Mouse (Mus musculus): ENCODE data around the gene Qrich2. TPM values are rescaled to one million over a fixed set of nuclear protein-coding genes. Genes with fewer than 3 reads are reported as not detected.
A peak's percentile ranks its signal among the peaks of the same experiment; 100 is the strongest.

Qrich2 gene
- polyA plus RNA-seq, 1 experiment from 2014 or later, result not detected

GRCm38 (mm10) chr11:116406231-116406728, 59.8 kb downstream of the Qrich2 start:
- H3K4me3 ChIP-seq (ENCODE audit: low read depth, low read length), result no peak overlapping the region
- H3K9me3 ChIP-seq (ENCODE audit: control insufficient read depth, low read length), result no peaks in the 10 kb centered on the region
- no peaks in the 10 kb centered on the region; the same call in 1 of the 2 replicates for H3K36me3 ChIP-seq (ENCODE audit: control insufficient read depth, insufficient read depth, low read length)
- H3K27ac ChIP-seq (ENCODE audit: low read depth, low read length), result no peak overlapping the region
- 0 out of 2 replicates have a peak, but pooled peaks cover 3% of the 10 kb centered on the region for H3K27me3 ChIP-seq (replicated peaks; ENCODE audit: control insufficient read depth, insufficient read depth, low read length)
- no peak overlapping the region for H3K4me2 ChIP-seq
- H3K9ac ChIP-seq (ENCODE audit: low read depth, low read length), result no peak overlapping the region
- 90% methylated on average over 16 of the region's 16 CpGs for WGBS
- no peak for DNase-seq (ENCODE audit: low spot score)
- no peaks in the 10 kb centered on the region for H3K4me1 ChIP-seq (replicated peaks; ENCODE audit: control insufficient read depth, insufficient read depth, low read length)
- ATAC-seq (replicated peaks; ENCODE audit: low FRiP score), result no peak

- H3K9ac ChIP-seq (ENCODE audit: low read depth, low read length), result no peak overlapping the region
- ATAC-seq (replicated peaks; ENCODE audit: low FRiP score) (no peak), DNase-seq (ENCODE audit: low spot score) (no peak)
- H3K27ac ChIP-seq (ENCODE audit: low read depth, low read length), result no peak overlapping the region
- H3K9me3 ChIP-seq (ENCODE audit: control insufficient read depth, low read length), result no peaks in the 10 kb centered on the region
- 84% methylated on average over 4 of the region's 4 CpGs for WGBS
- H3K4me2 ChIP-seq, result no peak overlapping the region
- no peaks in the 10 kb centered on the region; the same call in 1 of the 2 replicates for H3K36me3 ChIP-seq (ENCODE audit: control insufficient read depth, insufficient read depth, low read length)
- H3K4me1 ChIP-seq (replicated peaks; ENCODE audit: control insufficient read depth, insufficient read depth, low read length), result peaks cover 4% of the 10 kb centered on the region
- H3K4me3 ChIP-seq (ENCODE audit: low read depth, low read length), result no peak overlapping the region
- no peaks in the 10 kb centered on the region for H3K27me3 ChIP-seq (replicated peaks; ENCODE audit: control insufficient read depth, insufficient read depth, low read length)
Measured at GRCm38 (mm10) chr11:116405601-116406000, 60.4 kb downstream of the Qrich2 start.

GRCm38 (mm10) chr11:116400560-116400959, 65.5 kb downstream of the Qrich2 start:
- 13% methylated on average over 4 of the region's 4 CpGs for WGBS
- DNase-seq (ENCODE audit: low spot score) (no peak), ATAC-seq (replicated peaks; ENCODE audit: low FRiP score) (no peak)
- Histone ChIP-seq H3K9me3 (ENCODE audit: control insufficient read depth, low read length) (no peaks in the 10 kb centered on the region), H3K4me2 (no peak overlapping the region), H3K9ac (ENCODE audit: low read depth, low read length) (no peak overlapping the region), H3K27me3 (replicated peaks; ENCODE audit: control insufficient read depth, insufficient read depth, low read length) (no peaks in the 10 kb centered on the region), H3K4me1 (replicated peaks; ENCODE audit: control insufficient read depth, insufficient read depth, low read length) (peaks cover 8% of the 10 kb centered on the region), H3K36me3 (ENCODE audit: control insufficient read depth, insufficient read depth, low read length) (no peaks in the 10 kb centered on the region; the same call in 1 of the 2 replicates), H3K4me3 (ENCODE audit: low read depth, low read length) (no peak overlapping the region), H3K27ac (ENCODE audit: low read depth, low read length) (peak overlapping the region; percentile 38; the same call in 1 of the 2 replicates)

- H3K36me3 ChIP-seq (ENCODE audit: control insufficient read depth, insufficient read depth, low read length), result no peaks in the 10 kb centered on the region
- H3K4me2 ChIP-seq, result no peak overlapping the region
- H3K27ac ChIP-seq (ENCODE audit: low read depth, low read length), result no peak overlapping the region
- DNase-seq (ENCODE audit: low spot score) (no peak), ATAC-seq (replicated peaks; ENCODE audit: low FRiP score) (no peak)
- peaks cover 8% of the 10 kb centered on the region for H3K4me1 ChIP-seq (replicated peaks; ENCODE audit: control insufficient read depth, insufficient read depth, low read length)
- WGBS, result 86% methylated on average over 11 of the region's 11 CpGs
- no peaks in the 10 kb centered on the region for H3K9me3 ChIP-seq (ENCODE audit: control insufficient read depth, low read length)
- no peaks in the 10 kb centered on the region for H3K27me3 ChIP-seq (replicated peaks; ENCODE audit: control insufficient read depth, insufficient read depth, low read length)
- H3K4me3 ChIP-seq (ENCODE audit: low read depth, low read length), result no peak overlapping the region
- H3K9ac ChIP-seq (ENCODE audit: low read depth, low read length), result no peak overlapping the region
Measured at GRCm38 (mm10) chr11:116398348-116398677, 67.7 kb downstream of the Qrich2 start.

- Histone ChIP-seq H3K27me3 (replicated peaks; ENCODE audit: control insufficient read depth, insufficient read depth, low read length) (no peaks in the 10 kb centered on the region), H3K4me3 (ENCODE audit: low read depth, low read length) (no peak overlapping the region), H3K9ac (ENCODE audit: low read depth, low read length) (no peak overlapping the region), H3K4me1 (replicated peaks; ENCODE audit: control insufficient read depth, insufficient read depth, low read length) (peaks cover 8% of the 10 kb centered on the region), H3K9me3 (ENCODE audit: control insufficient read depth, low read length) (no peaks in the 10 kb centered on the region), H3K27ac (ENCODE audit: low read depth, low read length) (no peak overlapping the region), H3K4me2 (no peak overlapping the region), H3K36me3 (ENCODE audit: control insufficient read depth, insufficient read depth, low read length) (no peaks in the 10 kb centered on the region)
- 63% methylated on average over 8 of the region's 8 CpGs for WGBS
- no peak for DNase-seq (ENCODE audit: low spot score)
- no peak for ATAC-seq (replicated peaks; ENCODE audit: low FRiP score)
Measured at GRCm38 (mm10) chr11:116397517-116398347, 68.3 kb downstream of the Qrich2 start.

GRCm38 (mm10) chr11:116396934-116397330, 69.1 kb downstream of the Qrich2 start:
- ATAC-seq (replicated peaks; ENCODE audit: low FRiP score) (no peak), DNase-seq (ENCODE audit: low spot score) (no peak)
- no peak overlapping the region for H3K4me3 ChIP-seq (ENCODE audit: low read depth, low read length)
- H3K27ac ChIP-seq (ENCODE audit: low read depth, low read length), result no peak overlapping the region
- no peak overlapping the region for H3K4me2 ChIP-seq
- H3K9ac ChIP-seq (ENCODE audit: low read depth, low read length), result no peak overlapping the region
- no peaks in the 10 kb centered on the region for H3K27me3 ChIP-seq (replicated peaks; ENCODE audit: control insufficient read depth, insufficient read depth, low read length)
- H3K4me1 ChIP-seq (replicated peaks; ENCODE audit: control insufficient read depth, insufficient read depth, low read length), result peaks cover 8% of the 10 kb centered on the region
- H3K36me3 ChIP-seq (ENCODE audit: control insufficient read depth, insufficient read depth, low read length), result no peaks in the 10 kb centered on the region
- no peaks in the 10 kb centered on the region for H3K9me3 ChIP-seq (ENCODE audit: control insufficient read depth, low read length)
- 89% methylated on average over 3 of the region's 3 CpGs for WGBS

GRCm38 (mm10) chr11:116396276-116396933, 69.6 kb downstream of the Qrich2 start:
- no peak overlapping the region for H3K4me2 ChIP-seq
- no peak overlapping the region for H3K27ac ChIP-seq (ENCODE audit: low read depth, low read length)
- DNase-seq (ENCODE audit: low spot score) (no peak), ATAC-seq (replicated peaks; ENCODE audit: low FRiP score) (no peak)
- H3K27me3 ChIP-seq (replicated peaks; ENCODE audit: control insufficient read depth, insufficient read depth, low read length), result no peaks in the 10 kb centered on the region
- no peak overlapping the region for H3K9ac ChIP-seq (ENCODE audit: low read depth, low read length)
- no peak overlapping the region for H3K4me3 ChIP-seq (ENCODE audit: low read depth, low read length)
- H3K9me3 ChIP-seq (ENCODE audit: control insufficient read depth, low read length), result no peaks in the 10 kb centered on the region
- peaks cover 8% of the 10 kb centered on the region for H3K4me1 ChIP-seq (replicated peaks; ENCODE audit: control insufficient read depth, insufficient read depth, low read length)
- H3K36me3 ChIP-seq (ENCODE audit: control insufficient read depth, insufficient read depth, low read length), result no peaks in the 10 kb centered on the region
- 87% methylated on average over 11 of the region's 11 CpGs for WGBS

- WGBS, result 75% methylated on average over 4 of the region's 4 CpGs
- Histone ChIP-seq H3K9ac (ENCODE audit: low read depth, low read length) (no peak overlapping the region), H3K4me1 (replicated peaks; ENCODE audit: control insufficient read depth, insufficient read depth, low read length) (no peaks in the 10 kb centered on the region), H3K9me3 (ENCODE audit: control insufficient read depth, low read length) (no peaks in the 10 kb centered on the region), H3K4me3 (ENCODE audit: low read depth, low read length) (no peak overlapping the region; the same call in 1 of the 2 replicates), H3K36me3 (ENCODE audit: control insufficient read depth, insufficient read depth, low read length) (no peaks in the 10 kb centered on the region), H3K4me2 (no peak overlapping the region), H3K27me3 (replicated peaks; ENCODE audit: control insufficient read depth, insufficient read depth, low read length) (no peaks in the 10 kb centered on the region), H3K27ac (ENCODE audit: low read depth, low read length) (no peak overlapping the region)
- DNase-seq (ENCODE audit: low spot score) (no peak), ATAC-seq (replicated peaks; ENCODE audit: low FRiP score) (no peak)
Measured at GRCm38 (mm10) chr11:116394769-116395168, 71.3 kb downstream of the Qrich2 start.

All from liver, embryonic 11.5 days (tissue).